Mouse (Mus musculus) spleen, postnatal 10 days (tissue): Measurements from ENCODE around the gene Vav2.

Experiments
- DNase-seq, 2 experiments: peaks; one replicate each; pipeline ENCODE4 v3.0.0; 2021 to 2022; ENCODE audit warnings: low spot score in 2 of 2

Gene Vav2

DNA sequence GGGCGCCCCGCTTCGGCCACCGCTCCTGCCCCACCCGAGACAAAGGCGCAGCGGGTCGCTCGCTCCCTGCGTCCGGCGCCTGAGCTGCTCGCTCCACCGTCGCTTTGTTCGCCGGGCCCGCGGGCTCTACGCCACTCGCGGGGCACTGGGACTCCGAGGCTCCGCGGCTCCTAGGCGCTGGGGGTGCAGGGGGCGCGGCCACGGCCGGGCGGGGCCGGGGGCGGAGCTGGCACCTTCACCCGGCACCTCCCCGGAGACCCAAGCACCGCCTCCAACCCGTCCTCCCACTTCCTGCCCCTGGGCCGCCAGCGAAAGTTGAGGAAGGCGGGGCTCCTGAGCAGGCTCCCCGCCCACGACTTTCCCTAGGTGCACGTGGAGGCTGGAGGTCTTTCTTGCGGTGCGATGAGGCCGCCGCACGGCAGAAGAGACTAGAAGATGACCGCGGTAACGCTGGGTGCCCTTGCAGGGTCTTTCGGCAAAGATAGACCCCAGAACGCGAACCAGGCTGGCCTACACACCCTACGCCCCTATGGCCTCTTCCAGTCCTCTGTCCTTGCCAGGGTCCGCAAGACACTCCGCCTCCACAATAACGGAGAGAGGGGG is at the start of gene Vav2:
Vav2 (minus strand) TSS at position 179 of the 603 bp plus-strand sequence.
- peak; percentile 76 to 92 for DNase-seq

DNA sequence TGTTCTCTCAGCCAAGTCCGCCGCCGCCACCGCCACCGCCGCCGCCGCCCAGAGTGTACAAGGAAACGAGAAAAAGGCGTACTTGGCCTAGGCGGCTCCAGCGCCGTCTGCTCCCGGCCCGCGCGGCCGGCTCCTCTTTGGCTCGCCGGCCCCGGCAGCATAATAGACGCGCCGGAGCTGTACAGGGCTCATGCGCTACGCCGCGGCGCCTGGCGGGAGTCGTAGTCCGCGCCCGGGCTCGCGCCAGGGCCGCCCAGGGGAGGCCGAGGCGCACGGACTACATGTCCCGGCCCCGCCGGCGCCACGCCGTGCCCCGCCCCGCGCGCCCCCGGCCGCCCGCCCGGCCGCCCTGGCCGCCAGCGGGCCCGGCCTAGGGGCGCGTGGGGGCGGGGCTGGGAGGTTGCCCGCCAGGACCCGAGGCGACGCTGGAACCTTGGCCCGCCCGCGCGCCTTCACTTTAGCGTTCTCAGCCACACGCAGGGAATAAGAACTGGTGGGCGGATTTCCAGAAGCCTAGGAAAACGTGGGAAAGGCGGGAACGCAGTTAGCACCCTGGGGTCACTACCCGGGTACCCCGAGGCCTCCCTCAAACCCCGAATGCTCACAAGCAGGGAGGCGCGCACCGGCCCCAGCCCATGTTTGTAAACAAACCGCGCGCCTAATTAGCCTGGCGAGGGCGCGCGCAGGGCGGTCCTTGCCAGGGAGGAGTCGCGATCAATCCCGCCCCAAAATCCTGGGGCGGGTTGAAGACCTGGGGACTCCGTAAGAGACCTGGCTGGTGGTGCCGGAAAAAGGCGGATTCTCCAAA is 48.9 kb upstream of the Vav2 start:
- DNase-seq, result peak; percentile 77 to 91

DNA sequence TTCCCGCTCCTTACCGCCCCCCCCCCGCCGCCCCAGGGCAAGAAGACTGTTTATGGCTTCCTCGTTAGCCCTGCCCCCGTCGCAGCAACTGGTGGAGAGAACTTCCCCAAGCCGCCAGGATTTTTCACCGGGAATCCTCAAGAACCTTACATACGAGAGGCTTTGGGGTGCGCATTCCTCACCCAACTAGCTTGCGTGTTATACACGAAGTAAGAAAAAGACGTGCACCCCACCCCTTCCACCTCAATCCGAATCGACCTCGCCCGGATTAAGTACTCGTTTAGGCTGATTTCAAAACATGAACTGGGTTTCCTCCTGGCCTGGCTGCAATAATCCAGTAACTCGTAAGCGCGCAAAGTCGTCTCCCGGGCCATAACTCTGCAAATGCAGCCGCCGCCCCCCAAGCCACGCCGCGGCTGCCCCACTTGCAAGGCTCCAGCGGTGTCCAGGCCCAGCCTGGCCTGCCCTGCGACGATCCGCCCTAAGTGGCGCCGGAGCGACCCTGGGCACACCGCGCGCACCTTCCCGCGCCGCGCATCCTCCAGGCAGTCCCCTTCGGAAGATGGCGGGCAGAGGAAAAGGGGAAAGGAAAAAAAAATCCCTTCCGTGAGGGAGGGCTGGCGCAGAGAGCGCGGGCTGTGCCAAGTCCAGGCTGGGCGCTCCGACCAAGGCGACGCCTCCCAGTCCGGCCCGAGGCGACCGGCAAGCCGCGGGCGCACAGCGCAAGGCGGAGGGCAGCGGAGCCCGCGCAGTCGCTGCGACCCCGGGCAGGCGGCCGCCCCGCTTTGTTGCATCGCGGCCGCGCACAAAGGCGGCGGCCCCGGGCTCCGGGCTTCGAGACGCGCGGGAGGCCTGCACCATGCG is 48.0 kb upstream of the Vav2 start:
- peak; percentile 57 to 60 for DNase-seq

DNA sequence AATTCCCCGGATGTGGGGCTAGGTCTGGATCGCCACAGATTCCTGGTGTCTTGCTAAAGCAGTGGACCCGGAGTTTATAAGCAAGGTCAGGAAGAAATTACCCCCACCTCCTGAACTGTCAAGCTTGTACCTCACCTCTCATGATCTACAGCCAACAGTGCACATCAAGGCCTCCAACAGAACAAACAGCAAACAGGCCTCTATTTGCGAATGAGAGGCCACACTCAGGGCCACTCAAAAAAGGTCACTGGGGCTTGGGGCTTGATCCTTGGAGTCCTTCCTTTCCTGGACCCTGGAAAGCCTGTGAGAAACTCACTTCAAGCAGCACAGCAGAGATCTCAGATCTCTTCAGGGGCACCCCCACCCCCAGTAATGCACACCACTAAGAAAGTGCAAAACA is 47.1 kb upstream of the Vav2 start:
- DNase-seq, result no peak

DNA sequence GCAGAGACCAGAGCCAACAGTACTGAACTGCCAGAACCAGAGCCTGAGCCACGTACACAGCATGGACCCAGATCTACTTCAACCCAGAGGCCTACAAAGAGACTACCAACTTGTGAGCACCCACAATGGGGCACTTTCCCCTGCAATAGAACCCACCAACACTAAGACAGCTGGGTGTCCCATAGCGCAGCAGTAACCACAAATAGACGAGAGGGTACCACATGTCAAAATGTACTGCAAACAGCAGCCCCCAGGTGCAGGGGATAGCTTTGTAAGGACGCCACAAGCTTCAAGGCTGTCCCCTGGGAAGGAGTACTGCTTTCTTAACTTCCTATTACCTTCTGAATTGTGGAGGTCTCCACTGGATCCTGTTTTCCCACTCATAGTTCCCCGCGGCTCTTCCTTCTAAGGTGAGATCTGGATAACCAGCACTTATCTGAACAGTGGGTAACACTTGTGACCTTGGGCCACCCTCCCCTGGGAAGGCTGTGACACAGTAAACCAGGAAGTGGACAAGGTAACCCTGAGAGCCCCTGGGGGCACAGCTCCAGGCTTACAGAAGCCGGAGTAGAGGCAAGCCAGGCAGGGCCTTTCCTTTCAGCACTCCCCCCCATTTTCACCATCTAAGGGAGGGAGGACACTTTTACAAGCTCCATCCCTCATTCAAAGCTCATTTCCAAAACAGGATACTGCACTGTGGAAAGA is 46.4 kb upstream of the Vav2 start:
- peak in 1 of 2 experiments; percentile 38 for DNase-seq

DNA sequence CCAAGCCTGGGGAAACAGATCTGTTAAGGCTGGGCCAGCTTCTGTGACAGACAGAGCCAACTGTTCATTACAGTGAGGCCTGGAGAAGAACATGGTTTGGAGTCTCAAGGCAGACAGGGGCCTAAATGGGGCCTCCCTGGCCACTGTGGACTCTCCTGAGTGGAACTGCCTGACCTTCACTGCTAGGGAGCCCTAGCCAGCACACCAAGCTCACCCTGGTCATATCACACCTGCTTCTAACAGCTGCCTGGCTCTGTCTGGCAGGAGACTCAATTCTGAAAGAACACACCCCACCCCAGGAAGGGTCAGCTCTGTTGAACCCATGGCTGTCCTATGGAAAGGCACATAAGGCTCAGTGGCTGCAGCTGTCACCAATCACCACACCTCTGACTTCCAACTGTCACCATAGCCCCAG is 44.3 kb upstream of the Vav2 start:
- peak in 1 of 2 experiments; percentile 39 for DNase-seq

DNA sequence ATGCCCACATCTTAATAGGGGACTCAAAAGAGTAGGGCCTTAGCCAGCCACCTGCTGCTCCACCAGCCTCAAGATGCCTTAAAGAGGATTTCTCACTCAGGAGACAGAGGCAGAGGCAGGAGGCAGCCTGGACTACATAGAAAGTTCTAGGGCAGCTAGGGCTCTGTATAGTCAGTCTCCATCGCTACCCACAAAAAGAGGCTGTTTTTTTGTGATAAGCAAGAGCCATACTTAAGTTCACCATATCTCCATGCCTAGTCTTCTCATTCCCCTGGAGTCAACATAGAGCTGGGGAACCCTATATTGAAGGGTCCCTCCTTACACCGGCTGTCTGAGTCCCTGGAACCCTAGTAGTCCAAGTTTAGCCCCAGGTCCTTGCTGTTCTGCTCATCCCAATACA is 43.7 kb upstream of the Vav2 start:
- DNase-seq, result no peak

DNA sequence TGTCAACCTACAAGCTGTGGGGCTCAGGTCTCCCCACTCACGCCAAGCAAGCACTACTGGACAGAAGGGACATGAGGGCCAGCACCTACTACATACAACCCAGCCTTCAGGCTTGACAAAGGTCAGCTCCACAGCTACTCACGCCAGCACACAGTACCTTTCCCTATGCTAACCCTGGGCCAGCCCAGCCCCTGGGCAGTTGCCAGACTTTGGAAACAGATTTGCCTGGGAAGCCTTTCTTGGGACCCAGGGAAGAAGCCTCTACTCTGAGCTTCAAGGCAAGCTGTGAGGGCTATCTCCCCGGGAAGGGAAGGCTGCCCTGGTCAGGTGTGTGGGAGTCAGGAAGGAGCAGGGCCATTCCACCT is 43.1 kb upstream of the Vav2 start:
- no peak for DNase-seq

DNA sequence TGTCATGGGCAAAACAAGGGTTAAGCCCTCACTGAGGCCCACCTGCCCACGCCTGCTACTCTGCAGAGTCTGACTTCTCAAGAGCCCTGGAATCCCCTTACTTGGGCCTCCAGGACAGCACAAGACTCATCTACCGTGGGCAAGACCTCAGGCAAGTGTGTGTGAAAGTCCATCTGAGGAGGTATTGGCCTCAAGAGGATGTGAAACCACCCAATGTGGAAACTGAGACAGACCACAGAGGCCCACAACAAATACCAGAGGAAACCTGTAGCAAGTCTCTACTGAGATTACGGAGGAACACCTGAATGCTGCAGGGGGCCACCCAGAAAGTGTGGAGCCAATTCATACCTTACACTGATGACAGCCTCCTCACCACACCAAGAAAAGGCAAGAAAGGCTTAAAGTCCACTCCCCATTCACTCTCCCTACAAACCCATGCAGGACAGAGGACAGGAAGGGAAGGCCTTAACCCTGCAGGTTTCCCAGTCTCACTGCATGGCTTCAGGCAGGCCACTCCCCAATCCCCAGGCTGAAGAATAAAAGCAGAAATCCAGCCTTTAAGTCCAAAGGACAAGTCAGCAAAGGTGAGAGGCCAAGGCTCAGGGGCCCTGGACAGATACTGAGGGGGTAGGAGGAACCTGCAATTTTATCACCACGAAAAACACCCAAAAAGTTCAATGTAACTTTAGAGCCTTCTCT is 42.6 kb upstream of the Vav2 start:
- DNase-seq, result no peak

DNA sequence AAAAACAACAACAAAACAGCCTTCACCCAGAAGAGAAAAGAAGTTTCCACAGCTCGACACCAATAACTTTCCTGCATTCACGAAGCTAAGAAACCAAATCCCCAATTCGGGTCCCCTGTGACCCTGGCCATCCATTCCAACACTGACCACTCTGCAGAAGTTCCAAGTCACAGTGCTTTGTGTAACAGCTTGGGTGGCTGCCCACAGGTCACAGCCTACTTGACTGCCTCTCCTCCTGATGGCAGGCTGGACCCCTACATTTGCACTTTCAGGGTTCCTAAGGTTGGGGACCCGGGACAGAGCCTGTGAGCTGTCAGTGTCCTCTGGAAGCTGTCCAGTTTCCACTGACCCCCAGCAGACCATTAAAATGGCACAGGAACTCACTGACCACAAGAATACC is 36.1 kb upstream of the Vav2 start:
- DNase-seq, result no peak

DNA sequence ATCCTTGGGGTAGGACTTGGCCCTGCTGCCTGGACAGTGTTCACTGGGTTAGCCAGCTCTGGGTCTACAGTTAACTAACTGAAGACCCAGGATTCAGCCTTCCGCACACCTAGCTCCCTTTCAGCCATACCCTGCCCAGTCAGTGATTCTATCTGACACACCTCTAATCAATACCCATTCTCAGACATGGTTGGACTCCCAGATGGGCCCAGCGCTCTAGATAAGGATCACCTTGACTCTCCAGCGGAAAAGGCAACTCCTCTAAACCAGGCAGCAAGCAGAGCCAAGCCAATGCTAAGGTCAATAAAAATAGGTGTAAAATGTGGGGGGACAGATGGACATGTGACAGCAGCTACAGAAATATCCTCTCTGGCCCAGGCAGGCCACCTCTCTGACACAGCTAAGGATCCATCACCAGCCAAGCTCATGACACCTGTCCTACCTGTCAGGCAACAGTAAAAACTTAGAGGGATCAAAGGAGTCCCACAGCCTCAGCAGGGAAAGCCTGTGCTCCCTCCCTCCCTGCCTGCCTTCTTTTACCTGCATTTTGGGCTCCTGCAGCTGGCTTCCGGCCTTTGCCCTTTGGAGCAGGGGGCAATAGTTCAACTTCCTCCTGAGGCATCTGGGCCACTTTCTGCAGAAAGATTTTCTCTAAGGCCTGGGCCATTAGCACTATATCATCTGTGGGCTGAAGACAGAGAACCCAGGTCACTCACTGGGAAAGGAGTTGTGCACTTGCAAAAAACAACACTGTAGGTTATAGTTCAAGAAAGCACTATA is 35.2 kb upstream of the Vav2 start:
- no peak for DNase-seq

DNA sequence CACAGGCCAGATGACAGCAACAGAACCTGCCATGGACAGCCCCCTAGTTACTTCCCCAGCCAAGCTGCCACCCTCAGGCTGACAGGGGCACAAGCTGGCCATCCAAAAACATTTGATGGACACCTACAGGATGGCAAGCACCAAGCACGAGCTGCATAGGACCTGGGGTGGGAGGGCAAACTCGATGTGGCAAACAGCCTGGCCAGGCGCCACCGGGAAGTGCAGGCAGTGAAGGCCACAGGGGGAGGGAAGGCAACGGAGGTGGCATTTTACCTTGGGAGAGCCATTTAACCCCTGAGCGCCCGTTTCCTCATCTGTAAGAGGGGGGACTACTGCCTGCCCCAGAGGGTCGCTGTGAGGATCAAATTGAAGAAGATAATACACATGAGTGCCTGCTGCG is 33.8 kb upstream of the Vav2 start:
- no peak for DNase-seq

DNA sequence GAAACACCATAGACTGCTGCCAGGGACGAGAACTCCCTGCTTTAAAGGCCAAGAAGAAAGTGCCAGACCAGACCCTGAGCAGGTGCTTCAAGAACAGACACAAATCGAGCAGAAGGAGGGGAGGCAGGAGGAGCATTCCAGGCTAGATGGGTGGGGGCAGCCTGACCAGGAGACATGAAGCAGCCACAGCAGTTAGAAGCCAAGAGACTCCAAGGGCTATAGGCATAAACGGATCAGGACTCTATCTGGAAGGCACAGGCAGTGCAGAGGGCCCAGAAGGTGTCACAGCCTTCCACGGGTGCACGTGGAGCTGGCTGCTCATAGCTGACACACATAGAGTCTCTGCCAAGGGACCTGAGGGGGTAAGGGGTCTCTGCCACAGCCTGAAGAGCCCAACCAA is 33.3 kb upstream of the Vav2 start:
- DNase-seq, result no peak

DNA sequence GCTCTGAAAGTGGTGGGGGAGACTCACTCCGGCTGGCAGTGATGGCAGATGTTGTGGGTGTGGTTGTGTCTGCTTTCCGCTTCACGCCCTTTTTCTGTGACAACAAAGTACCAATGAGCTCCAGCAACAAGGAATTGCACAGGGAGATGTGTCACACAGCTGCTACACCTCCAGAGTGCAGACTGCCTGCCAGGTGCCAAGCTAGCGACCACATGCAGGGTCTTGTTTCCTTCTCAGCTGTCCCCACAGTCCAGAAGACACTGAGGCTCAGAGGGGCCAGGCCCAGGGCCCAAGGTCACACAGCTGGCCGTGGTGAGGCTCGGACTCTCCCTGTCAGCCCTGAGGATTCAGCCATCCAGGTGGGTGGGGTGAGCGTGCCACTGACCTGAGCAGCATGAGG is 32.9 kb upstream of the Vav2 start:
- DNase-seq, result no peak

DNA sequence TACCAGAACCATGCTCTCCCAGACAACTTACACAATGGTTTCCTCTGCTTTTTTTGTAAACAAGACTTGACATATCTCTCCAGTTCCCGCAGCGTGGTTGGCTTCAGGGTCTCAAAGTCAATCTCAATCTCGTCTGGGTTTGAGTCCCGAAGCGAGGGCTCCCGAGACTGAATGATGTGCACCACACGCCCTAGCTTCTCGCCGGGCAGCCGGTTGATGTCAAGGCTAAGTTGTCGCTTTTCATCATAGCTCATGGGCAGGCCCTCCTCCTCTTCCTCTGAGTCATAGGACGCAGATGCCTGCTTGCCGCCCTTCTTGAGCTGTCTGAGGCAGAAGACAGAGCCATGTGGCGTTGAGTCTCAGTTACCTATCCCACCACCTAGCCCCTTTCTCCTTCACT is 23.4 kb upstream of the Vav2 start:
- DNase-seq, result no peak

DNA sequence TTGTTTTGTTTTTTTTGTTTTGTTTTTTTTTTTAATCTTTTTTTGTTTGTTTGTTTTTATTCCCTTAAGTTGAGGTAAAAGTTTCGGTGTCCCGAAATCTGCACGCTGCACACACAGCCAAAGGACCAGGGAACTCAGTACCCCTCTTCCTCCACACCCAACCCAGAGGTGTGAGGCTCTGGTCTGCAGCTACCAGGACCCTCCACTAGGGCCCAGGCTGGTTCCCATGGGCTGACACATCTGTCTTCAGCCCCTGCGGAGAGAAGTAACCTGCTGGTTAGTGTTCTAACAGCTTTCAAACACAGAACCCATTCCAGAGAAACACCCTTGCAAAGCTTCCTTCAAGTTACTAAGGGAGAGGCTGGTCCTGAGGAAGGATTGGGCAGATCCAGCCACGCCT is 20.9 kb upstream of the Vav2 start:
- no peak for DNase-seq

DNA sequence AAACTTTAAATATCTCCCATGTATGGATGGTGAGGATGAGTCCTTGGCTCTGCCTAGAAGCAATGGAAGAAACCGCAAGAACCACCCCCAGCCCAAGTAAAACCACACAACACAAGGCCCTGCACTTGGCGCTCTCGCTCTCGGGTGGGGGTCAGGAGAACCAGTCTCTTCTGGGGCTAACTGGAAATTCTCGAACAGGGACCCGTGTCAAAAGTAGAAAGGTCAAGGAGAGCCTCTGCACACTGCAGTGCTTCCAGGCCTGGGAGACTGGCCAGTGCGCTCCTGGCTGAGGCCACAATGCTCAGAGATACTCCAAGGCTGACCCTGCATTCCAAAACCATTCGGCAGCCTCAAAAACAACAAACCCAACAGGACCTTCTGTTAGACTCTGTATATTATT is 20.0 kb upstream of the Vav2 start:
- DNase-seq, result no peak

DNA sequence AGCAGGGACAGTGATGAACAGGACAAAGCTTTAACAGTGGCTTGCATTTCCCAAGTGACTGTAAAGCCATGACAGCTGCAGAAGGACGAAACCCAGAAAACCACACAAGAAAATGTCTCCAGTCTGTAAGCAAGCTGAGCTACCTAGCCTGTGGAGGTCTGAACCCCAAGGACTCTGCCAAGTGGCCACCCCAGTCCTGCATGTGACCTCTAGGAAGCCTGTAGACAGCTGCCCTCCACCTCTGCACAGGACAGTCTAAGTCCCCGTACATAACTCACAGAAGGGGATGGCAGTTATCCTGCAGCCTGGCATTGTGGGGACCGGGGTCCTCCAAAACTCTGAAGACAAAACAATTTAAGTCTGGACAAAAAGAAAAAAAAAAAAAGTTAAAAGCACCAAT is 19.1 kb upstream of the Vav2 start:
- DNase-seq, result no peak

DNA sequence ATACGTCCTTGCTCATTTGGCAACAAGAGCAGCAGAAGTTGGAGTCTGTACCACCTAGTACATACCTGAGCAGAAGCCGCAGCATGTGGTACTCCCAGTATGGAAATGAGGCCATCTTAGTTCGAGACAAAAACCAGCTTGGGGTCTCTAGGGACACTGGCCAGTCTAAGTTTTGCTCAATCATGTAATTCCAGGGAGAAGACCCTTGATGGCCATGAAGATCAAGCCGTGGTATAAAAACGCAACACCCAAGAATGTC is 16.5 kb upstream of the Vav2 start:
- no peak for DNase-seq

DNA sequence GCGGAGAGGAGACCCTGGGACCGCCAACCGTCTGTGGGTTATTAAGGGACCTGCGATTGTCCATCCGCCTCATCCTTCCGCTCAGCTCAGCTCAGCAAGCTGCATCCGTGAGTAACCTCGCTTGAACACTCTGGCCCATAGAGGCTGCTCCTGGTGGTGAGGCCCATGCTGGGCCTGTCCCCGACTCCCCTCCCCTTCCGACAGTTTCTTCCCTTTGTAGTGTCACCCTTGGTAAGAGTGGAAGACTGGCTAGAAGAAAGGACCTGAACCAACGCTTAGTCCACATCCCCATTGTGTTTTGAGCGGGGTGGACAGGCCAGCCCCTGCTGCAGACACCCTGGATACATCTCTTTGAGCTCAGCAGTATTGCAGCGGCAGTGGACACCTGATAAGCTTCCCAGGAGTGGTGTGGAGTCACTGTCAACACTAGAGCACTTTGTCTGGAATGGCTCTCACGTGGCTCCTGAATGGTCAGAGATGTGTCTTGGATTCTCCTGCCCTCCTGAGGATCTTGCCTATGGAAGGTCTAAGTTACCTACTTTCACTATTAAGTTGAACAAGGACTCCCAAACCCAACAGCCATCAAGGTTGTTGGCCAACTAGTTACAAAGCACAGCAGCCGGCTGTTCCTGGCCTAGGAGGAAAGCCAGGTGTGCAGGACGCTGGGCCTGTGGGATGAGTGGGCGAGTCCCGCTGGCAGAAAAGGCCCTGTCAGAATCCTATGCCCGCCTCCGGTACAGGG is 16.0 kb upstream of the Vav2 start:
- DNase-seq, result no peak
